Mouse (Mus musculus) erythroblast, embryonic 14.5 days (primary cell): ENCODE results near the gene Rhox3a.
"Not testable (repeated sequence)": the region's sequence is repeated elsewhere in the genome, so short reads cannot be mapped to it uniquely, and the experiment has no call there.

Experiments used
- GATA1 ChIP-seq: IDR thresholded peaks from 2 replicates; pipeline ENCODE4 v1.6.1; 2012; ENCODE audit warnings: low read length, inconsistent platforms, mixed read lengths
- TAL1 ChIP-seq: IDR thresholded peaks from 3 replicates; pipeline ENCODE4 v1.6.1; 2012; ENCODE audit warnings: low read length, inconsistent platforms, mixed read lengths

- TF ChIP-seq TAL1, GATA1: not testable (repeated sequence)
Measured at GRCm38 (mm10) chrX:37244676-37245075, 5.0 kb upstream of the Rhox3a start, which contains the start of gene Rhox2a.
